Mouse (Mus musculus): ENCODE data around the gene Il1rl2. TPM values are rescaled to one million over a fixed set of nuclear protein-coding genes. Genes with fewer than 3 reads are reported as not detected.

Gene Il1rl2
- polyA plus RNA-seq (2015; fragmentation: Nextera tagmentation; extraction: Ambion mirVana): 0.80 and 1.1 TPM in 2 replicates

GRCm38 (mm10) chr1:40324457-40324856 is at the start of gene Il1rl2:
Il1rl2 (plus strand) TSS chr1:40324610.
- peak within 1 kb of the TSS; percentile 64 for H3K4me2 ChIP-seq (replicated peaks)
- H3K9ac ChIP-seq (replicated peaks): peak within 1 kb of the TSS; percentile 23
- peak within 1 kb of the TSS; percentile 34 for H3K4me3 ChIP-seq
- no peak within 1 kb of the TSS for H3K27ac ChIP-seq (replicated peaks)
- peaks cover 29% of the 10 kb centered on the region; the same call in 1 of the 2 replicates for H3K27me3 ChIP-seq
- no peaks in the 10 kb centered on the region for H3K9me3 ChIP-seq
- H3K4me1 ChIP-seq: peaks cover 12% of the 10 kb centered on the region
- no peaks in the 10 kb centered on the region for H3K36me3 ChIP-seq
- no peak for ATAC-seq (replicated peaks)
- 41% methylated on average over 6 of the region's 6 CpGs for WGBS

GRCm38 (mm10) chr1:40275285-40276013 is 49.0 kb upstream of the Il1rl2 start:
- H3K27ac ChIP-seq (replicated peaks): no peak overlapping the region
- no peaks in the 10 kb centered on the region for H3K36me3 ChIP-seq
- no peak overlapping the region for H3K4me2 ChIP-seq (replicated peaks)
- H3K9ac ChIP-seq (replicated peaks): no peak overlapping the region
- ATAC-seq (replicated peaks): no peak
- H3K27me3 ChIP-seq: no peaks in the 10 kb centered on the region
- H3K9me3 ChIP-seq: no peaks in the 10 kb centered on the region
- WGBS: 84% methylated on average over 10 of the region's 10 CpGs
- H3K4me1 ChIP-seq: no peaks in the 10 kb centered on the region
- H3K4me3 ChIP-seq: no peak overlapping the region

- Histone ChIP-seq H3K27ac (replicated peaks) (no peak overlapping the region), H3K9ac (replicated peaks) (no peak overlapping the region), H3K4me3 (no peak overlapping the region), H3K36me3 (no peaks in the 10 kb centered on the region), H3K9me3 (no peaks in the 10 kb centered on the region), H3K4me1 (no peaks in the 10 kb centered on the region), H3K4me2 (replicated peaks) (no peak overlapping the region), H3K27me3 (no peaks in the 10 kb centered on the region)
- ATAC-seq (replicated peaks): no peak
- WGBS: 91% methylated on average over 4 of the region's 4 CpGs
Observed at GRCm38 (mm10) chr1:40277944-40278343, 46.5 kb upstream of the Il1rl2 start.

- Histone ChIP-seq H3K9ac (replicated peaks) (no peak overlapping the region), H3K4me3 (no peak overlapping the region), H3K27me3 (no peaks in the 10 kb centered on the region), H3K4me1 (no peaks in the 10 kb centered on the region), H3K27ac (replicated peaks) (no peak overlapping the region), H3K36me3 (no peaks in the 10 kb centered on the region), H3K4me2 (replicated peaks) (no peak overlapping the region), H3K9me3 (no peaks in the 10 kb centered on the region)
- no peak for ATAC-seq (replicated peaks)
- WGBS: 91% methylated on average over 2 of the region's 2 CpGs
Observed at GRCm38 (mm10) chr1:40278720-40279119, 45.7 kb upstream of the Il1rl2 start.

- Histone ChIP-seq H3K27me3 (no peaks in the 10 kb centered on the region), H3K36me3 (no peaks in the 10 kb centered on the region), H3K9ac (replicated peaks) (no peak overlapping the region), H3K4me1 (no peaks in the 10 kb centered on the region), H3K4me3 (no peak overlapping the region), H3K27ac (replicated peaks) (no peak overlapping the region), H3K9me3 (no peaks in the 10 kb centered on the region), H3K4me2 (replicated peaks) (no peak overlapping the region)
- ATAC-seq (replicated peaks): no peak
- 91% methylated on average over 11 of the region's 11 CpGs for WGBS
Observed at GRCm38 (mm10) chr1:40279182-40279743, 45.1 kb upstream of the Il1rl2 start.

GRCm38 (mm10) chr1:40281950-40282349 is 42.5 kb upstream of the Il1rl2 start:
- Histone ChIP-seq H3K9ac (replicated peaks) (no peak overlapping the region), H3K4me1 (no peaks in the 10 kb centered on the region)
- WGBS: 81% methylated on average over 4 of the region's 4 CpGs

GRCm38 (mm10) chr1:40282394-40282793 is 42.0 kb upstream of the Il1rl2 start:
- Histone ChIP-seq H3K4me3 (no peak overlapping the region), H3K4me2 (replicated peaks) (no peak overlapping the region), H3K27ac (replicated peaks) (no peak overlapping the region), H3K9me3 (no peaks in the 10 kb centered on the region), H3K27me3 (no peaks in the 10 kb centered on the region), H3K4me1 (no peaks in the 10 kb centered on the region), H3K36me3 (no peaks in the 10 kb centered on the region), H3K9ac (replicated peaks) (no peak overlapping the region)
- 87% methylated on average over 3 of the region's 3 CpGs for WGBS
- no peak for ATAC-seq (replicated peaks)

More at GRCm38 (mm10) chr1:40281950-40282349, 42.5 kb upstream of the Il1rl2 start:
- H3K27me3 ChIP-seq: no peaks in the 10 kb centered on the region
- no peak overlapping the region for H3K4me3 ChIP-seq
- H3K9me3 ChIP-seq: no peaks in the 10 kb centered on the region
- H3K36me3 ChIP-seq: no peaks in the 10 kb centered on the region
- no peak for ATAC-seq (replicated peaks)
- H3K4me2 ChIP-seq (replicated peaks): no peak overlapping the region
- no peak overlapping the region for H3K27ac ChIP-seq (replicated peaks)

GRCm38 (mm10) chr1:40283995-40284394 is 40.4 kb upstream of the Il1rl2 start:
- H3K4me2 ChIP-seq (replicated peaks): no peak overlapping the region
- no peak overlapping the region for H3K4me3 ChIP-seq
- H3K9me3 ChIP-seq: no peaks in the 10 kb centered on the region
- H3K27ac ChIP-seq (replicated peaks): no peak overlapping the region
- no peak for ATAC-seq (replicated peaks)
- H3K4me1 ChIP-seq: no peaks in the 10 kb centered on the region
- H3K27me3 ChIP-seq: no peaks in the 10 kb centered on the region
- H3K9ac ChIP-seq (replicated peaks): no peak overlapping the region
- WGBS: 94% methylated on average over 5 of the region's 5 CpGs
- no peaks in the 10 kb centered on the region for H3K36me3 ChIP-seq

- no peaks in the 10 kb centered on the region for H3K27me3 ChIP-seq
- H3K27ac ChIP-seq (replicated peaks): no peak overlapping the region
- WGBS: 76% methylated on average over 12 of the region's 12 CpGs
- no peak overlapping the region for H3K9ac ChIP-seq (replicated peaks)
- no peaks in the 10 kb centered on the region for H3K36me3 ChIP-seq
- no peak for ATAC-seq (replicated peaks)
- no peaks in the 10 kb centered on the region for H3K4me1 ChIP-seq
- no peak overlapping the region for H3K4me2 ChIP-seq (replicated peaks)
- H3K4me3 ChIP-seq: no peak overlapping the region
- H3K9me3 ChIP-seq: no peaks in the 10 kb centered on the region
Observed at GRCm38 (mm10) chr1:40290489-40291255, 33.7 kb upstream of the Il1rl2 start.

GRCm38 (mm10) chr1:40292231-40292630 is 32.2 kb upstream of the Il1rl2 start:
- H3K4me1 ChIP-seq: no peaks in the 10 kb centered on the region
- no peaks in the 10 kb centered on the region for H3K27me3 ChIP-seq
- no peaks in the 10 kb centered on the region for H3K36me3 ChIP-seq
- H3K9ac ChIP-seq (replicated peaks): no peak overlapping the region
- no peak overlapping the region for H3K4me2 ChIP-seq (replicated peaks)
- H3K4me3 ChIP-seq: no peak overlapping the region
- ATAC-seq (replicated peaks): no peak
- H3K27ac ChIP-seq (replicated peaks): no peak overlapping the region
- WGBS: 97% methylated on average over 2 of the region's 2 CpGs
- H3K9me3 ChIP-seq: no peaks in the 10 kb centered on the region

GRCm38 (mm10) chr1:40293891-40294290 is 30.5 kb upstream of the Il1rl2 start:
- Histone ChIP-seq H3K9me3 (no peaks in the 10 kb centered on the region), H3K36me3 (no peaks in the 10 kb centered on the region), H3K4me2 (replicated peaks) (no peak overlapping the region), H3K4me3 (no peak overlapping the region), H3K27me3 (no peaks in the 10 kb centered on the region), H3K27ac (replicated peaks) (no peak overlapping the region), H3K4me1 (no peaks in the 10 kb centered on the region), H3K9ac (replicated peaks) (no peak overlapping the region)
- ATAC-seq (replicated peaks): no peak
- WGBS: 94% methylated on average over 7 of the region's 7 CpGs

GRCm38 (mm10) chr1:40294824-40295223 is 29.6 kb upstream of the Il1rl2 start:
- no peak for ATAC-seq (replicated peaks)
- H3K4me3 ChIP-seq: no peak overlapping the region
- no peaks in the 10 kb centered on the region for H3K36me3 ChIP-seq
- H3K9me3 ChIP-seq: no peaks in the 10 kb centered on the region
- no peak overlapping the region for H3K4me2 ChIP-seq (replicated peaks)
- no peak overlapping the region for H3K27ac ChIP-seq (replicated peaks)
- H3K9ac ChIP-seq (replicated peaks): no peak overlapping the region
- H3K4me1 ChIP-seq: no peaks in the 10 kb centered on the region
- 89% methylated on average over 9 of the region's 9 CpGs for WGBS
- H3K27me3 ChIP-seq: no peaks in the 10 kb centered on the region

All from forebrain, embryonic 15.5 days (tissue).